Mouse (Mus musculus): ENCODE measurements at regions not wholly inside any gene's neighbourhood (a gene's known extent, or its start where the extent isn't known, plus 50 kb on each side); places are given as distances from the start of the nearest gene placed in this dataset.
A peak's percentile ranks its signal among the peaks of the same experiment; 100 is the strongest.
"Not testable (repeated sequence)": the region's sequence is repeated elsewhere in the genome, so short reads cannot be mapped to it uniquely, and the experiment has no call there.

DNA sequence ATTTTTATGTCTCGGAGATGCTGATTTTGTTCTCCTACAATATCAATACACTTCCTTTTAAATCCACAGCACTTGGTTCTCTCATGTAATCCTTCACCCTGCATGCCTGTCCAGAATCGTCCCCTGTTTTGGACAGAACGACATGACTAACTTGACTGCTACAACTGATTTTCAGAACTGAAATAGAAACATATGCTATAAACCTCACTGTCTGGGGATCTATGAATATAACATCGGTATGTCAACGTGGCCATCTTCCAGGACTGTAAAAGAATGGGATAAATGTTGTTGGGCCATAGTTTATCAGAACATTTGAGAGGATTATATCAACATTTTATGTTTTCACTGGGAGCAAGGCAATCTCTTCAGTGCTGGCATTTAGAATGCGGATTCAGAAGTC, 795.2 kb upstream of the Pou3f3 start:
- Histone ChIP-seq H3K36me3 (replicated peaks; ENCODE audit: control insufficient read depth, insufficient read depth, low read depth, low read length) (no peaks in the 10 kb centered on the region), H3K4me2 (ENCODE audit: low read depth, low read length) (no peak overlapping the region), H3K27ac (replicated peaks; ENCODE audit: low read depth, low read length) (no peak overlapping the region), H3K9ac (replicated peaks; ENCODE audit: low read length) (no peak overlapping the region), H3K4me1 (ENCODE audit: control insufficient read depth, insufficient read depth, low read length) (no peaks in the 10 kb centered on the region), H3K27me3 (ENCODE audit: control insufficient read depth, insufficient read depth, low read length) (no peaks in the 10 kb centered on the region), H3K9me3 (replicated peaks; ENCODE audit: control insufficient read depth, low read length) (no peaks in the 10 kb centered on the region), H3K4me3 (ENCODE audit: low read depth, low read length) (no peak overlapping the region)
- no peak for DNase-seq (ENCODE audit: low spot score)
- ATAC-seq (replicated peaks; ENCODE audit: insufficient number of reproducible peaks, low FRiP score, low TSS enrichment, low read depth) = no peak
- 93% methylated on average over 6 of the region's 6 CpGs for WGBS

DNA sequence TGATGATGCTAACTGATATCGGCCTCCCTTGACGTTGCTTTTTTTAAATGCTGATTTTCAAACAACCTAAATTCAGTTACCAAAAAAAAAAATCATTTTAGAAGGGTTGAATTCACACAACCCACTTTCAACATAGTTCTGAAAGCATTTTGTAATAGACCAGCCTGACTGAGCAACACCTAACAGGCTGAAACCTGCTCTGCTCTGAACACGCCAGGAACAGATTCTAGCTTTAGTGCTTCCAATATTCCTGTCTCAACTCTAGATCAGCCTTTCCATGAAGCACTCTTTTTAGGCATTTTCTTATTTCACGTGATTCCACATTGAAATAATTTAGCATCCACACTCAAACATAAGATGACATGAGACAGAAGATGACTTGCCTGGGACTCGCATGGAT, 789.6 kb upstream of the Pou3f3 start:
- H3K4me2 ChIP-seq (ENCODE audit: low read depth, low read length) = no peak overlapping the region
- H3K9me3 ChIP-seq (replicated peaks; ENCODE audit: control insufficient read depth, low read length) = no peaks in the 10 kb centered on the region
- H3K36me3 ChIP-seq (replicated peaks; ENCODE audit: control insufficient read depth, insufficient read depth, low read depth, low read length) = no peaks in the 10 kb centered on the region
- 83% methylated on average over 5 of the region's 5 CpGs for WGBS
- H3K4me3 ChIP-seq (ENCODE audit: low read depth, low read length) = no peak overlapping the region
- H3K27ac ChIP-seq (replicated peaks; ENCODE audit: low read depth, low read length) = no peak overlapping the region
- H3K27me3 ChIP-seq (ENCODE audit: control insufficient read depth, insufficient read depth, low read length) = no peaks in the 10 kb centered on the region
- no peaks in the 10 kb centered on the region for H3K4me1 ChIP-seq (ENCODE audit: control insufficient read depth, insufficient read depth, low read length)
- ATAC-seq (replicated peaks; ENCODE audit: insufficient number of reproducible peaks, low FRiP score, low TSS enrichment, low read depth) (no peak), DNase-seq (ENCODE audit: low spot score) (no peak)
- H3K9ac ChIP-seq (replicated peaks; ENCODE audit: low read length) = no peak overlapping the region

DNA sequence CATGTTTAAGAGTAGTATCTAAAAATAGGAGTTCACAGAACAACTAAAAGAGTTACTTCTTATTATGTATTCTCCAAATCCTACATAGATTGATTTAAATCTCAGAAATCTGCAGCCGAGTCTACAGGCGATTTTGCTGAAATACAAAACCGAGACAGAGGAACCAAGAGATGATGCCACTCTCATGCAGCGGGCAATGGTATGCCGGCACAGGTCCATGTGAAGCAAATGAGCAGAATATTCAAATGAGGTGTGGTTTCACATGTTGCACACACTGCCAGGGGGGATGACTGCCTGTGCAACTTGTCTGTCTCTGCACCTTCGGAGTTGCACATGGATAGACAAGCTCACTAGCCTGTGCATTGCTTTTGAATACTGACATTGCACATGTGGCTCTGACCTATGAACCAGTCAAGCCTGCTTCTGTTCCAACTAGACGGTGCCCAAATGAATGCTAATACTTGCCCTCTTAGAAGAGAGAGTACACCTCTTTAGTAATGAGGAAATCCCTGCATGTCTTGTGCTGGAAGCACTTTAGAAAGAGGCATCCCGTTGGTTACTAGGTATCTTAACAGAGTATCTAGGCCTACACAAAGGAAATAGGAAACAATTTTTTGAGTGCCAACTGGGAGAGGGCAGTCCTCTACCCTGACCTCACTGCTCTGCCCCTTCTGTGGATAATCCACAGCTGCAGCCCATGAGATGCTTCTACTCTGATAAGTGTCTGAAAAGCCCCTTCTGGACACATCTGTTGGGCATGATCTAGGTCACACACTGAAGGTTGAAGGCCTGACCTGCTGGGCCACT, 787.4 kb upstream of the Pou3f3 start:
- no peaks in the 10 kb centered on the region for H3K9me3 ChIP-seq (replicated peaks; ENCODE audit: control insufficient read depth, low read length)
- no peaks in the 10 kb centered on the region for H3K36me3 ChIP-seq (replicated peaks; ENCODE audit: control insufficient read depth, insufficient read depth, low read depth, low read length)
- H3K9ac ChIP-seq (replicated peaks; ENCODE audit: low read length) = no peak overlapping the region
- no peak overlapping the region for H3K27ac ChIP-seq (replicated peaks; ENCODE audit: low read depth, low read length)
- no peaks in the 10 kb centered on the region for H3K27me3 ChIP-seq (ENCODE audit: control insufficient read depth, insufficient read depth, low read length)
- no peak for DNase-seq (ENCODE audit: low spot score)
- ATAC-seq (replicated peaks; ENCODE audit: insufficient number of reproducible peaks, low FRiP score, low TSS enrichment, low read depth) = no peak
- whole genome bisulfite sequencing = 82% methylated on average over 8 of the region's 8 CpGs
- H3K4me1 ChIP-seq (ENCODE audit: control insufficient read depth, insufficient read depth, low read length) = no peaks in the 10 kb centered on the region
- no peak overlapping the region for H3K4me2 ChIP-seq (ENCODE audit: low read depth, low read length)
- H3K4me3 ChIP-seq (ENCODE audit: low read depth, low read length) = no peak overlapping the region

DNA sequence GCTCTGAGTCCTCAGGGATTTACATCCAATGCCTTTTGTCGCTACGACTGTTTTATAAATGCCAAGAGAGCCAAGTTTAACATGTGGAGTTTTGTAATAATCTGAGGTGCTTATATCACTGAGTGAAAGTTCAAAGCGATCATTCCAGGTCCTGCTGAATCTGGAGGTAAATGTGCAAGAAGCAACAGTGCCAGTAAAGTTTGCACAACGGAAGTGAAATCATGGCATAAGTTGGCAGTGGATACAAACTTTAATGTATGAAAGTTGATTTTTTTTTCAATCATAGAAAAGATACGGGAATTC, 786.8 kb upstream of the Pou3f3 start:
- Histone ChIP-seq H3K4me2 (ENCODE audit: low read depth, low read length) (no peak overlapping the region), H3K9me3 (replicated peaks; ENCODE audit: control insufficient read depth, low read length) (no peaks in the 10 kb centered on the region), H3K4me1 (ENCODE audit: control insufficient read depth, insufficient read depth, low read length) (no peaks in the 10 kb centered on the region), H3K27me3 (ENCODE audit: control insufficient read depth, insufficient read depth, low read length) (no peaks in the 10 kb centered on the region), H3K36me3 (replicated peaks; ENCODE audit: control insufficient read depth, insufficient read depth, low read depth, low read length) (no peaks in the 10 kb centered on the region), H3K9ac (replicated peaks; ENCODE audit: low read length) (no peak overlapping the region), H3K27ac (replicated peaks; ENCODE audit: low read depth, low read length) (no peak overlapping the region), H3K4me3 (ENCODE audit: low read depth, low read length) (no peak overlapping the region)
- WGBS = 76% methylated on average over 5 of the region's 5 CpGs
- DNase-seq (ENCODE audit: low spot score) (no peak), ATAC-seq (replicated peaks; ENCODE audit: insufficient number of reproducible peaks, low FRiP score, low TSS enrichment, low read depth) (no peak)

DNA sequence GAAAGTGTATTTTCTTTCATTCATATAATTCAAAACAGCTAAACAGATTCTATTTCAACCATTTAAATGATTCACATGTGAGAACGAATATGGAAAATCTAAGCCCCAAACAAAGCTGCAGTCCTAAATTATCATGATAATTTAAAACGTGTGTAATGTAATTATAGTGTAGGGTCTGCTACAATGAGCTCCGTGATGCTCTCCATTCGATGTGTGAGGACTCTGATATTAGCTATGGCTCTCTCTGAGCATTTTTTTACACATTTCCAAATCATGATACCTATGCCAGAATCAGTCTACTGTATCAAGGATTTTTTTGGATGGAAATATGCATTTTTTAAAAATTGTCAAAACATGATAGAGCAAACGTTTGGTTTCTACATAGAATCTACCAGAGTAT, 785.8 kb upstream of the Pou3f3 start:
- Histone ChIP-seq H3K9me3 (replicated peaks; ENCODE audit: control insufficient read depth, low read length) (no peaks in the 10 kb centered on the region), H3K9ac (replicated peaks; ENCODE audit: low read length) (no peak overlapping the region), H3K36me3 (replicated peaks; ENCODE audit: control insufficient read depth, insufficient read depth, low read depth, low read length) (no peaks in the 10 kb centered on the region), H3K4me2 (ENCODE audit: low read depth, low read length) (no peak overlapping the region), H3K27ac (replicated peaks; ENCODE audit: low read depth, low read length) (no peak overlapping the region), H3K4me1 (ENCODE audit: control insufficient read depth, insufficient read depth, low read length) (no peaks in the 10 kb centered on the region), H3K27me3 (ENCODE audit: control insufficient read depth, insufficient read depth, low read length) (no peaks in the 10 kb centered on the region), H3K4me3 (ENCODE audit: low read depth, low read length) (no peak overlapping the region)
- 65% methylated on average over 5 of the region's 5 CpGs for WGBS
- ATAC-seq (replicated peaks; ENCODE audit: insufficient number of reproducible peaks, low FRiP score, low TSS enrichment, low read depth) (no peak), DNase-seq (ENCODE audit: low spot score) (no peak)

DNA sequence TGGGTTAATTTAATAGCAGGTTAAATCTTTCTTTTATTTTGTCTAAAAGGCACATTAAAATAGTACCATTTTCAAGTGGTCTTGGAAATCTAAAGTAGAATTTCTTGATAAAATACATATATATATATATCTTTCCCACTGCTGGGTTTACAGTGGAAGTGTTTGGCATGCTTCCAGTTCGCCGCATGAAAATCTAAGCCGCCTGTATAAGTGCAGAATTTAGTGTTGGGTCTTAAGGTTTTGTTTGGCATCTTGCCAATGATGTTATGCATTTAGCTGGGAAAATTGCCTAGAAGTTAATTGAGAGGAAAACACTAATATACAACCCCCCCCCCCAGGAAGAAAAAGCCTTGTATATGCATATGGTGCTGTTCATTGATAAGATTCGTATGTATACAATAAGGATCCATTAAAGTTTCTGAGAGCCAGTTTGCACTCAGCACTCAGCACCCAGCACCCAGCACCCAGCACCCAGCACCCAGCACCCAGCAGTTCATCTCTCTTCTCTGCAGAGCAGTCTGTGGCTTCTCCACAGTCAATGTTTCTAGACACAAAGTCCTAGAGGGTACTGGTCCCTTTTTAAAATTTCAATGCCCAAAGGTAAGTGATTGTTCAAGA, 778.7 kb upstream of the Pou3f3 start:
- ATAC-seq (replicated peaks; ENCODE audit: insufficient number of reproducible peaks, low FRiP score, low TSS enrichment, low read depth) (no peak), DNase-seq (ENCODE audit: low spot score) (no peak)
- Histone ChIP-seq H3K4me3 (ENCODE audit: low read depth, low read length) (no peak overlapping the region), H3K4me2 (ENCODE audit: low read depth, low read length) (no peak overlapping the region), H3K36me3 (replicated peaks; ENCODE audit: control insufficient read depth, insufficient read depth, low read depth, low read length) (no peaks in the 10 kb centered on the region), H3K27ac (replicated peaks; ENCODE audit: low read depth, low read length) (no peak overlapping the region), H3K9me3 (replicated peaks; ENCODE audit: control insufficient read depth, low read length) (no peaks in the 10 kb centered on the region), H3K4me1 (ENCODE audit: control insufficient read depth, insufficient read depth, low read length) (no peaks in the 10 kb centered on the region), H3K27me3 (ENCODE audit: control insufficient read depth, insufficient read depth, low read length) (no peaks in the 10 kb centered on the region), H3K9ac (replicated peaks; ENCODE audit: low read length) (no peak overlapping the region)
- WGBS = 79% methylated on average over 4 of the region's 4 CpGs

DNA sequence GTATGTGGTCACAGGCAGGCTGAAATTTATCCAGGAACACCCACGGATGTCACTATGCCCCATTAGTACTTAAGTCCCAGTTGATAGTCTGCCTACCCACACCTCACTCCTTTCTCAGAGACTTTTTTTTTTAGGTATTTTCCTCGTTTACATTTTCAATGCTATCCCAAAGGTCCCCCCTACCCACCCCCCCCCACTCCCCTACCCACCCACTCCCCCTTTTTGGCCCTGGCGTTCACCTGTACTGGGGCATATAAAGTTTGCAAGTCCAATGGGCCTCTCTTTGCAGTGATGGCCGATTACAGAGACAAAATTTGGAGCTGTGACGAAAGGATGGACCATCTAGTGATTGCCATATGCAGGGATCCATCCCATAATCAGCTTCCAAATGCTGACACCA, 777.8 kb upstream of the Pou3f3 start:
- DNase-seq (ENCODE audit: low spot score); H3K4me3 ChIP-seq (ENCODE audit: low read depth, low read length); H3K27ac ChIP-seq (replicated peaks; ENCODE audit: low read depth, low read length); H3K9ac ChIP-seq (replicated peaks; ENCODE audit: low read length); H3K27me3 ChIP-seq (ENCODE audit: control insufficient read depth, insufficient read depth, low read length); H3K4me2 ChIP-seq (ENCODE audit: low read depth, low read length); H3K9me3 ChIP-seq (replicated peaks; ENCODE audit: control insufficient read depth, low read length); H3K36me3 ChIP-seq (replicated peaks; ENCODE audit: control insufficient read depth, insufficient read depth, low read depth, low read length); H3K4me1 ChIP-seq (ENCODE audit: control insufficient read depth, insufficient read depth, low read length): not testable (repeated sequence)
- WGBS = 73% methylated on average over 5 of the region's 5 CpGs
- peak; percentile 72; the same call in 1 of the 2 replicates for ATAC-seq (replicated peaks; ENCODE audit: insufficient number of reproducible peaks, low FRiP score, low TSS enrichment, low read depth)

DNA sequence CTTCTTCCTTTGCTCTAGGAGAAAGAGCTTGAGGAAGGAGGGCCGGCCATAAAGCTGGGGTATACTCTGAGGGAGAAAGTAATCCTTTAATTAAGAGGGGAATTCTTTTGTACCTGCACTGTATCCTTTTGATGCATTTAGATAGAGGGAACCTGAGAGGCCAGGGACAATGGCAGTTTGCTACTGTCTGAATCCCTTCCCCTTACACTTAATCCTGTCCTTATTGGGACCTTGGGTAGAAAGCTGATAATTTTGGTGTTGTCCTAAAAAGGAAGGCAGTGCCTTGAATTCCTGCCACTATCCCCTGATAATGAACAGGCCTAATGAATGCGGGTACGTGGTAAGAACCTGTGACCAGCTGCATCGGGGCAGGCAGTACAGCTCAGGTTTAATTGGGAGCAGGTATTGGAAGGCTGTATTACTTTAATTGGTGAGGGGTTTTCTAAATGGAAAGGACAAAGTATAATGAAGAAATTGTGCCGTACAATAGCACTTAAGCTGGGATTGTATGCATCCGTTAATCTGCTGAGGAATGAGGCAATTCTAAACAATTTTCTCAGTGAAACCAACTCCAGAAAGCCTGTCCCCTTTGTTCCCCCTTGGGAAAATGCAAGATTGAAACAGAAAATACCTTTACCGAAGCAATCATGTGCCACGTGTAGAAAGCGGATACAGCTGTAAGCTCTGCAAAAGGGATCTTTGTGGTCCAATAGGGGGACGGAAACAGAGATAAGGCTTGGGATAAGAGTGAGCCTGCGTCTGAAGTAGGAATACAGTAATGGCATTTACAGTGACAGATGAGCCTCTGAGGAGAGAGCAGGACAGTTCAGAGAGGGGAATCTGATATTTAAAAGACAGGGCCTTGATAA, 776.9 kb upstream of the Pou3f3 start:
- no peaks in the 10 kb centered on the region for H3K36me3 ChIP-seq (replicated peaks; ENCODE audit: control insufficient read depth, insufficient read depth, low read depth, low read length)
- no peak overlapping the region for H3K9ac ChIP-seq (replicated peaks; ENCODE audit: low read length)
- no peaks in the 10 kb centered on the region for H3K4me1 ChIP-seq (ENCODE audit: control insufficient read depth, insufficient read depth, low read length)
- DNase-seq (ENCODE audit: low spot score) = peak; percentile 59
- no peaks in the 10 kb centered on the region for H3K9me3 ChIP-seq (replicated peaks; ENCODE audit: control insufficient read depth, low read length)
- no peak overlapping the region for H3K4me2 ChIP-seq (ENCODE audit: low read depth, low read length)
- H3K27ac ChIP-seq (replicated peaks; ENCODE audit: low read depth, low read length) = no peak overlapping the region
- 23% methylated on average over 11 of the region's 11 CpGs for WGBS
- ATAC-seq (replicated peaks; ENCODE audit: insufficient number of reproducible peaks, low FRiP score, low TSS enrichment, low read depth) = no peak
- H3K4me3 ChIP-seq (ENCODE audit: low read depth, low read length) = no peak overlapping the region
- H3K27me3 ChIP-seq (ENCODE audit: control insufficient read depth, insufficient read depth, low read length) = no peaks in the 10 kb centered on the region
